Mouse (Mus musculus) CH12.LX (cell line): ENCODE measurements around the gene Ly6g6d. TPM values are rescaled to one million over a fixed set of nuclear protein-coding genes. Genes with fewer than 3 reads are reported as not detected.

Experiments used
- DNase-seq: peaks from one replicate; pipeline ENCODE4 v3.0.0-alpha.2; 2013; ENCODE audit errors: extremely low read depth
- H3K27ac ChIP-seq: 2 replicates; pipeline ENCODE4 v1.5.1; 2012; ENCODE audit warnings: low read depth, mild to moderate bottlenecking, control low read depth, moderate library complexity; ENCODE audit not compliant: insufficient read depth
- H3K27me3 ChIP-seq: replicated peaks from 2 replicates; pipeline ENCODE3; 2012; ENCODE audit warnings: inconsistent platforms
- H3K36me3 ChIP-seq, 2 experiments: replicated peaks in 1 of 2; 2 replicates each; pipeline versions ENCODE3 to v1.6.1; 2012; ENCODE audit warnings: inconsistent platforms in 1 of 2, low read length in 1 of 2, mild to moderate bottlenecking in 1 of 2, mixed read lengths in 1 of 2, moderate library complexity in 1 of 2; ENCODE audit not compliant: control insufficient read depth in 1 of 2, insufficient read depth in 1 of 2
- H3K4me1 ChIP-seq, 2 experiments: 2 replicates each; pipeline ENCODE4 v1.6.1; 2012; ENCODE audit warnings: inconsistent platforms in 1 of 2, moderate library complexity in 1 of 2; ENCODE audit not compliant: insufficient read depth in 2 of 2, control insufficient read depth in 1 of 2
- H3K4me2 ChIP-seq: 2 replicates; pipeline ENCODE4 v1.6.1; 2012; ENCODE audit warnings: low read depth, mild to moderate bottlenecking, control low read depth; ENCODE audit not compliant: poor library complexity, insufficient read depth, severe bottlenecking
- H3K4me3 ChIP-seq, 3 experiments: fragments of 150-350 bp in 1 of 3; sonication (generic) in 1 of 3; replicated peaks in 1 of 3; 2 replicates each; pipeline versions ENCODE3 to v1.5.1; 2011 to 2012; ENCODE audit warnings: low read depth in 2 of 3, low read length in 2 of 3, mild to moderate bottlenecking in 2 of 3, moderate library complexity in 2 of 3, control low read depth in 1 of 3, improper control_type of control experiment in 1 of 3, inconsistent platforms in 1 of 3, mixed read lengths in 1 of 3; ENCODE audit not compliant: poor library complexity in 1 of 3
- H3K79me2 ChIP-seq: replicated peaks from 2 replicates; pipeline ENCODE4 v1.6.1; 2012; ENCODE audit warnings: mild to moderate bottlenecking, moderate library complexity; ENCODE audit not compliant: control insufficient read depth, poor library complexity, insufficient read depth, severe bottlenecking; ENCODE audit errors: extremely low read depth
- H3K9ac ChIP-seq: 2 replicates; pipeline ENCODE4 v1.6.1; 2012; ENCODE audit warnings: low read depth, mild to moderate bottlenecking, control low read depth, moderate library complexity; ENCODE audit not compliant: insufficient read depth
- H3K9me3 ChIP-seq: replicated peaks from 2 replicates; pipeline ENCODE3; 2012; ENCODE audit warnings: low read length, inconsistent platforms, mixed read lengths
- BHLHE40 ChIP-seq: IDR thresholded peaks from 2 replicates; pipeline ENCODE4 v1.6.1; 2011; ENCODE audit warnings: mild to moderate bottlenecking, low read depth, low read length, improper control_type of control experiment
- CHD1 ChIP-seq: IDR thresholded peaks from 2 replicates; pipeline ENCODE4 v1.6.1; 2012; ENCODE audit warnings: low read depth, low read length, improper control_type of control experiment, inconsistent platforms
- CTCF ChIP-seq, 2 experiments: IDR thresholded peaks in 1 of 2; conservative IDR thresholded peaks in 1 of 2; 2 replicates each; pipeline ENCODE4 v1.5.1; 2011 to 2012; ENCODE audit warnings: low read depth in 2 of 2, low read length in 2 of 2, improper control_type of control experiment in 1 of 2, inconsistent platforms in 1 of 2, mild to moderate bottlenecking in 1 of 2, moderate library complexity in 1 of 2
- ETS1 ChIP-seq: conservative IDR thresholded peaks from 2 replicates; pipeline ENCODE4 v1.6.1; 2012; ENCODE audit warnings: low read depth, mild to moderate bottlenecking, inconsistent platforms, low read length, improper control_type of control experiment, moderate library complexity
- JUN ChIP-seq: IDR thresholded peaks from 2 replicates; pipeline ENCODE4 v1.6.1; 2011; ENCODE audit warnings: low read depth, mild to moderate bottlenecking, low read length, improper control_type of control experiment, moderate library complexity; ENCODE audit not compliant: insufficient read depth
- JUND ChIP-seq: conservative IDR thresholded peaks from 2 replicates; pipeline ENCODE4 v1.6.1; 2011; ENCODE audit warnings: low read depth, low read length, improper control_type of control experiment
- MAFK ChIP-seq: IDR thresholded peaks from 2 replicates; pipeline ENCODE4 v1.6.1; 2011; ENCODE audit warnings: low read length, improper control_type of control experiment; ENCODE audit not compliant: insufficient replicate concordance
- MAX ChIP-seq: IDR thresholded peaks from 2 replicates; pipeline ENCODE4 v1.6.1; 2011; ENCODE audit warnings: low read length, improper control_type of control experiment
- MEF2A ChIP-seq: IDR thresholded peaks from 2 replicates; pipeline ENCODE4 v1.6.1; 2014; ENCODE audit warnings: low read depth, mild to moderate bottlenecking, inconsistent platforms, low read length, improper control_type of control experiment, borderline replicate concordance
- MXI1 ChIP-seq: IDR thresholded peaks from 2 replicates; pipeline ENCODE4 v1.6.1; 2011; ENCODE audit warnings: mild to moderate bottlenecking, low read depth, low read length, improper control_type of control experiment
- NELFE ChIP-seq: IDR thresholded peaks from 2 replicates; pipeline ENCODE4 v1.6.1; 2011; ENCODE audit warnings: low read depth, low read length, improper control_type of control experiment
- PAX5 ChIP-seq: IDR thresholded peaks from 2 replicates; pipeline ENCODE4 v1.6.1; 2012; ENCODE audit warnings: low read length, inconsistent platforms, mixed read lengths
- POLR2AphosphoS2 ChIP-seq: IDR thresholded peaks from 2 replicates; pipeline ENCODE4 v1.6.1; 2011; ENCODE audit warnings: low read depth, low read length, improper control_type of control experiment
- RAD21 ChIP-seq: IDR thresholded peaks from 2 replicates; pipeline ENCODE4 v1.6.1; 2011; ENCODE audit warnings: low read depth, mild to moderate bottlenecking, low read length, improper control_type of control experiment, moderate library complexity
- SMC3 ChIP-seq: IDR thresholded peaks from 2 replicates; pipeline ENCODE4 v1.6.1; 2011; ENCODE audit warnings: low read depth, low read length, improper control_type of control experiment
- UBTF ChIP-seq: IDR thresholded peaks from 2 replicates; pipeline ENCODE4 v1.6.1; 2012; ENCODE audit warnings: low read depth, mild to moderate bottlenecking, inconsistent platforms, low read length, improper control_type of control experiment, moderate library complexity
- ZC3H11A ChIP-seq: IDR thresholded peaks from 2 replicates; pipeline ENCODE4 v1.6.1; 2012; ENCODE audit warnings: low read depth, mild to moderate bottlenecking, inconsistent platforms, low read length, improper control_type of control experiment
- ZKSCAN1 ChIP-seq: IDR thresholded peaks from 2 replicates; pipeline ENCODE4 v1.6.1; 2012; ENCODE audit warnings: low read depth, inconsistent platforms, low read length, improper control_type of control experiment, borderline replicate concordance
- ZMIZ1 ChIP-seq: IDR thresholded peaks from 2 replicates; pipeline ENCODE4 v1.6.1; 2012; ENCODE audit warnings: low read depth, mild to moderate bottlenecking, inconsistent platforms, low read length, improper control_type of control experiment
- ZNF384 ChIP-seq: IDR thresholded peaks from 2 replicates; pipeline ENCODE4 v1.6.1; 2012; ENCODE audit warnings: low read depth, low read length, improper control_type of control experiment, inconsistent platforms
- dilution Hi-C: fragments of 300-500 bp; cut with MboI; formaldehyde crosslinking; loops from 2 replicates; pipeline ENCODE4 v1.14.3; 2020; ENCODE audit warnings: low sequenced_read_pairs; ENCODE audit not compliant: extremely low pct_unique_long_range_greater_than_20kb, extremely low pct_ligation_motif_present
- in situ Hi-C: fragments of 300-500 bp; cut with MboI; formaldehyde crosslinking; loops from 3 replicates; pipeline ENCODE4 v1.14.3; 2019; ENCODE audit warnings: low sequenced_read_pairs, low pct_ligation_motif_present, low pct_unique_long_range_greater_than_20kb, mixed read lengths
- polyA plus RNA-seq: library from polyadenylated mRNA; unstranded; fragments of >175 nt; gene quantifications from 2 replicates; pipeline ENCODE4 v1.2.1, GENCODE M21; 2012; ENCODE audit warnings: low read depth; ENCODE audit not compliant: insufficient read length
- total RNA-seq, 2 experiments: library from RNA; depleted of rRNA; stranded (reverse); fragments of 300-350 nt in 1 of 2; fragments of >200 nt in 1 of 2; gene quantifications; 2 replicates each; pipeline ENCODE4 v1.2.3; 2012 to 2014

Gene Ly6g6d
- total and polyA plus RNA-seq, 3 experiments, result 0.44 TPM; not detected in 2

- peaks cover 7% of the 10 kb centered on the region; the same call in 1 of the 2 replicates for H3K79me2 ChIP-seq
- in situ Hi-C loops (no loop called here), dilution Hi-C loops (no loop called here)
- no peak overlapping the region for H3K4me2 ChIP-seq
- peaks cover 2 to 7% of the 10 kb centered on the region in 2 experiments; a peak in 3 of 4 replicates for H3K4me1 ChIP-seq
- H3K27ac ChIP-seq, result no peak overlapping the region
- no peak for TF ChIP-seq ZMIZ1
- no peak for TF ChIP-seq UBTF
- no peak for TF ChIP-seq POLR2AphosphoS2
- no peak for TF ChIP-seq CHD1
- TF ChIP-seq MXI1, result no peak
- no peak for TF ChIP-seq PAX5
- H3K27me3 ChIP-seq, result no peaks in the 10 kb centered on the region
- H3K9ac ChIP-seq, result no peak overlapping the region
- H3K9me3 ChIP-seq, result peaks cover 7% of the 10 kb centered on the region
- DNase-seq, result no peak
- H3K36me3 ChIP-seq, result peaks cover 65 to 91% of the 10 kb centered on the region in 2 experiments
- H3K4me3 ChIP-seq, result no peak overlapping the region
These were observed 19.5 kb downstream of the Ly6g6d start for GRCm38 (mm10) chr17:35058316-35058715.

- Histone ChIP-seq H3K9ac (no peak overlapping the region), H3K4me2 (no peak overlapping the region), H3K27me3 (no peaks in the 10 kb centered on the region), H3K36me3 (peaks cover 75 to 93% of the 10 kb centered on the region in 2 experiments), H3K4me3 (no peak overlapping the region), H3K27ac (no peak overlapping the region), H3K4me1 (peaks cover 9 to 17% of the 10 kb centered on the region in 2 experiments), H3K79me2 (peaks cover 18% of the 10 kb centered on the region), H3K9me3 (peaks cover 7% of the 10 kb centered on the region)
- dilution Hi-C loops, result no loop called here
- TF ChIP-seq JUND, result no peak
- DNase-seq, result no peak
- in situ Hi-C loops, result no loop called here
These were observed 20.8 kb downstream of the Ly6g6d start for GRCm38 (mm10) chr17:35057090-35057489.

GRCm38 (mm10) chr17:35055691-35056495 lies 22.0 kb downstream of the Ly6g6d start:
- no peak for DNase-seq
- Histone ChIP-seq H3K79me2 (peaks cover 20% of the 10 kb centered on the region), H3K9ac (no peak overlapping the region)
- in situ Hi-C loops, result no loop called here
- TF ChIP-seq BHLHE40, result no peak
- TF ChIP-seq ZNF384, result no peak
- no peak for TF ChIP-seq JUN
- no peak for TF ChIP-seq ETS1
- TF ChIP-seq RAD21, result no peak
- no peak for TF ChIP-seq CTCF (conservative IDR thresholded peaks at IDR 0.05 in 1 of 2, IDR thresholded peaks at IDR 0.05 in 1 of 2; ENCODE audit: low read depth in 2 of 2, low read length in 2 of 2)
- TF ChIP-seq MXI1, result no peak
- no peak for TF ChIP-seq MAX
- no peak for TF ChIP-seq ZKSCAN1
- TF ChIP-seq NELFE, result no peak
- no peak for TF ChIP-seq MAFK
- TF ChIP-seq ZC3H11A, result no peak
- no peak for TF ChIP-seq SMC3
- no peak for TF ChIP-seq MEF2A
- TF ChIP-seq ZMIZ1, result no peak
- TF ChIP-seq, all 38 proteins: peak for 0
- no peaks in the 10 kb centered on the region for H3K27me3 ChIP-seq
- H3K27ac ChIP-seq, result no peak overlapping the region
- peaks cover 9 to 20% of the 10 kb centered on the region in 2 experiments for H3K4me1 ChIP-seq
- H3K9me3 ChIP-seq, result peaks cover 7% of the 10 kb centered on the region
- dilution Hi-C loops, result no loop called here
- H3K4me2 ChIP-seq, result no peak overlapping the region
- no peak overlapping the region for H3K4me3 ChIP-seq
- peaks cover 69 to 83% of the 10 kb centered on the region in 2 experiments for H3K36me3 ChIP-seq
